Mouse (Mus musculus) lung, adult 2 months (tissue): Measurements from ENCODE around the gene Etv3. TPM values are rescaled to one million over a fixed set of nuclear protein-coding genes. Genes with fewer than 3 reads are reported as not detected.
A peak's percentile ranks its signal among the peaks of the same experiment; 100 is the strongest.
"Not testable (repeated sequence)": the region's sequence is repeated elsewhere in the genome, so short reads cannot be mapped to it uniquely, and the experiment has no call there.

Source experiments
- DNase-seq: peaks from one replicate; pipeline ENCODE4 v3.0.0; 2022
- H3K4me1 ChIP-seq: fragments of 200-500 bp; 2 replicates; pipeline ENCODE4 v1.6.1; 2011; ENCODE audit warnings: low read length; ENCODE audit not compliant: control insufficient read depth, insufficient read depth
- H3K4me3 ChIP-seq: fragments of 200-500 bp; replicated peaks from 2 replicates; pipeline ENCODE3; 2011; ENCODE audit warnings: low read depth, mild to moderate bottlenecking, control low read depth, low read length; ENCODE audit errors: extremely low read depth
- CTCF ChIP-seq: fragments of 200-500 bp; IDR thresholded peaks from 2 replicates; pipeline ENCODE4 v1.5.1; 2011; ENCODE audit warnings: mild to moderate bottlenecking, low read length, control low read depth; ENCODE audit not compliant: insufficient read depth
- POLR2A ChIP-seq: fragments of 200-500 bp; IDR thresholded peaks from 2 replicates; pipeline ENCODE4 v1.6.1; 2011; ENCODE audit warnings: low read depth, mild to moderate bottlenecking, control low read depth, low read length, borderline replicate concordance; ENCODE audit errors: extremely low read depth
- WGBS: fragments of 180-500 bp; shearing (Covaris S2); methylation state at CpG from one replicate; pipeline ENCODE4 v1.1.7; 2018; 5-methylcytosine and 5-hydroxymethylcytosine counted together
- polyA plus RNA-seq: library from polyadenylated mRNA; depleted of rRNA; stranded (reverse); fragments of >200 nt; gene quantifications from 2 replicates; pipeline ENCODE4 v1.2.3, GENCODE M21; 2012; rRNA removed

The Etv3 gene
- 16.7 and 17.8 TPM in 2 replicates for polyA plus RNA-seq

DNA sequence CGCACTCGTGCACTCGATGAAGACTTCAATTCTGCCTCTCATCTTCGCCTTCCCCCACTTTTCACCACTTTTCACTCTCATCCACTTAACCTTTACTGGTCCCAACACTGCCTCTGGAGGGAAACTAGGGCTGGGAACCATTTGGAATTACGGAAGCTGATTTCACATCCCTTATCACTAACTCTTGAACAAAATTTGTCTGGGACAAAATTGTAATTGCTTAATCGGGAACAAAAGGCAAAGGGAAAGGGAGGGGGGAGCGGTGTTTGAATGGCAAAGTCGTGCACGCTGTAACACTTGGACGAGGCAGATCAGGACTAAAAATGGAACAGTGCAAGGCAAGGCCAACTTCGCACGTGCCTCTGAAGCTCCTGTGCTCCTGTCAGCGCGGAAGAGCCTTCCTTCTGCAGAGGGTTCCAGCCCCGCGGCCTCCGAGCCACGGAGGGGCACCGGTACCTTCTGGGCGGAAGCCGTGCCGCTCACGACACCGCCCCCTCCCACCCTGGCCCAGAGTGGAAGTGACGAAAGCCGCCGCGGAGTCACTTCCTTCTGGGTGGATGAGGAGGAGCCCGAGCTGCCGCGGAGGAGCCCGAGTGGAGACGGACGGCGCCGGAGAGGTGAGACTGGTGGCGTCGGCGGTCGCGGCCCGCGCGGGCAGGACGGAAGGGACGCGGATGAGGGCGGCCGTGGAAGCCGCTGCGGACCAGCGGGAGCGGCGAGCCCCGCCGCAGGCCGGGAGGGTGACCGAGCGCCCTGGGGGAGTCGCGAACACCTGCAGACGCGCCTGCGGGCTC, at the start of gene Etv3:
Gene Etv3, plus strand, starts transcription at position 365 of the 794 bp plus-strand sequence.
- 4% methylated on average over 61 of the region's 64 CpGs for WGBS
- Histone ChIP-seq H3K4me1 (peaks cover 16% of the 10 kb centered on the region), H3K4me3 (peak within 1 kb of the TSS; percentile 84)
- TF ChIP-seq POLR2A (peak; percentile 90), CTCF (no peak)
- peak; percentile 87 for DNase-seq

DNA sequence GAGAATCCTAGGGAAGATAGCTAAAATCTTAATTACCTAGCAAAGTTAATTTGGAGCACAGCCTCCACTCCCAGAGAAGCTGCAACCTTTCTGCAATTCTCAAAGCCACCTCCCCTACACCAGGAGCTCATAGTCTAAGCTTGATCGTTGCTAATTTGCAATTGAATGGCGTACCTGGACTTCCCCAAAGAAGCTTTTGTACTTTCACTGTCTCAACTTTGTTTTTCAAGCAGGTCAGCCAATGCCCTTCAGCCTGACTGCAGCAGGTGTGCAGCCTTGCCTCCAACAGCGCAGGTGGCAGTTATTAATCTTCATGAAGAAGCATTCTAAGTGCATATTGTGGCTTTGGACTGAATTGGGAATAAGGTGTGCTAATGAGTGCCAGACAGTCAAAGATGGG, 47.3 kb upstream of the Etv3 start:
- not testable (repeated sequence) for H3K4me1 ChIP-seq, H3K4me3 ChIP-seq, DNase-seq
- 84% methylated on average over 3 of the region's 3 CpGs for WGBS

DNA sequence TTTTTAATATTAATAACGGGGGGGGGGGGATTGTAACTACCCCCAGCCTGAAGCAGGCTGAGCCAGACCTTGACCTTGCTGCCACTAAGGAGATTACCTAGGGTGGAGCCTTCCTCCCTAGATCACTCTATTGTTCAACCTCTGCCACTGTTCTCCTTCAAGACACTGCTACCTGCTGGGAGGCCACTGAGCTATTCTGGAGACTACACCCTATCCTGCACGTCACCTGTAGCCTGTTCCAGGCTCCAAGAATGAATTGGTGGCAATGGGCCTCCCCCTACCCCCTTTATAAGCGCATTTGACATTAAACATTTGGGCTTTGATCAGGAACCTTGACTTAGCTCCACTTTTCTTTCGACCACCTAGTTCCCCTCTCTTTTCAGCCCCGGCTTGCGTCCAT, 46.6 kb upstream of the Etv3 start:
- WGBS: 82% methylated on average over 6 of the region's 6 CpGs
- not testable (repeated sequence) for DNase-seq, H3K4me1 ChIP-seq, H3K4me3 ChIP-seq

DNA sequence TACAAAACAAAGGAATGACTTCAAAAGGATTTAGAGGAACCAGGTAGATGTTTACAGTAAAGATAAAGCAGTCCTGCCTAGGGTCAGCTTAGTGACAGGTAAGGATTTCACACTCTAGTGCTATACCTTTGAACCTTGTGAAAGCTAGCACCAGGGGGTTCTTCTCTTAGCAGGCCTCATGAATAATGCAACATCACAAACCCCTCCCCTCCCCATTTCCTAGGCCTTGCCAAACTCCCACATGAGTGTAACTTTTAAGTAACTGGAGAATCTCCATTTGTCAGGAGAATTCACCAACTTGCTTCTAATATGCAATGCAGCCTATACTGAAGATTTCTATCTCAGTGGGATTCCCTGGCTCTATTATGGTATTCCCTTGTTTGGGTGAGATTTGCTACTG, 46.0 kb upstream of the Etv3 start:
- H3K4me1 ChIP-seq, DNase-seq, H3K4me3 ChIP-seq: not testable (repeated sequence)

DNA sequence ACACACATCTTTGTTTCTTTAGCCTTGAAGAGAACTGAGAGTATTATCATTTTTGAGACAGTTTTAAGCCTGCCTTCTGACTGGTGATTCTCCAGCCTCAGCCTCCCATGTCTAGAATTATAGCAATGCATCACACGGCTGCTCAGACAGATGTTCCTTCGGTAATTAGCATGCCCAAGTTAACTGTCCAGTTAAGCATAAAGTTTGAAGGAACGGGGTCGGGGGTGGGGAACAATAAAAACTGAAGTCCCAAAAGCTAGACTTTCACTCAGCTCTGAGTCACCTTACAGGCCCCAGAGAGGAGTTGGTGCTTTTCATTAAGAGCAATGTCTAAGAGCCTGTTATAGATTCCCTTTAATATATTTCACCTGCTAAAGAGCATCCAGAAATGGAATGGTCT, 37.8 kb upstream of the Etv3 start:
- no peak overlapping the region for H3K4me3 ChIP-seq
- TF ChIP-seq CTCF: no peak
- no peak for TF ChIP-seq POLR2A
- WGBS: 89% methylated on average over 4 of the region's 4 CpGs
- H3K4me1 ChIP-seq: no peaks in the 10 kb centered on the region
- DNase-seq: no peak

DNA sequence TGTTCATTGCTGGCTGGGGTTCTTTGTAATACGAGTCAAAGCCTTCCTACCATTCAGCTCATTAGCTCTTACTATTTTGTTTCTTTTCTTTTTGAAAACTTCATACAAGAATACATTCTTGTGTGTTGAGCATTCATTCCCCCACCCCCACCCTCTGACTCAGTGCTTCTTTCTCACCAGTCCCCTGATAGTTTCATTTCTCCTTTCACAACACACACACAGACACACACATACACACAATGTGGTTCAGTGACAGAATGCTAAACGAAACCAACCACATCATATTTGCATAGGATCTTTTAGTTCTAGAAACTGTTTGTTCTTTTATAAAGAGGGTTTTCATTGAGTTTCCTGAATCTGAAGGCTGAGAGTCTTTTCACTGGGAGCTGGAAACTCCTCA, 37.3 kb upstream of the Etv3 start:
- no peaks in the 10 kb centered on the region for H3K4me1 ChIP-seq
- 47% methylated on average over 2 of the region's 2 CpGs for WGBS
- TF ChIP-seq CTCF (no peak), POLR2A (no peak)
- no peak for DNase-seq
- no peak overlapping the region for H3K4me3 ChIP-seq

DNA sequence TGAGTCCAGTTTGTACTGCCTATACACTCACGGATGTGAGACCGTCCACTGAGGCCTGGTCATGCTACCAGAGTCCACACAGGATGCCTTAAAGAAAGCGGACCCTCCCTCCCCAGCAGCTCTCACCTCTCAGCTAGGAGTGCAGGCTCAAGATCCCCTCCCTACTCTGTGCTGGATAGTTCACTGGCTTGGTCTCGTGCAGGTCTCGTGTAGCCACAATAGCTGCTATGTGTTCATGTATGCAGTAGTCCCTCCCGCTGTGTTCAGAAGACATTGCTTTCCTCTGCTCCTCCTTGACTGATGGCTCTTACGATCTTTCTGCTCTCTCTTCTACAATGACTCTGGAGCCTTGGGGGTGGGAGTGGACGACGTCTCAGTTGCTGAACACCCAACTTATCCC, 26.9 kb upstream of the Etv3 start:
- 76% methylated on average over 9 of the region's 9 CpGs for WGBS
- no peak for DNase-seq
- Histone ChIP-seq H3K4me3 (no peak overlapping the region), H3K4me1 (no peaks in the 10 kb centered on the region)
- TF ChIP-seq POLR2A (no peak), CTCF (no peak)

DNA sequence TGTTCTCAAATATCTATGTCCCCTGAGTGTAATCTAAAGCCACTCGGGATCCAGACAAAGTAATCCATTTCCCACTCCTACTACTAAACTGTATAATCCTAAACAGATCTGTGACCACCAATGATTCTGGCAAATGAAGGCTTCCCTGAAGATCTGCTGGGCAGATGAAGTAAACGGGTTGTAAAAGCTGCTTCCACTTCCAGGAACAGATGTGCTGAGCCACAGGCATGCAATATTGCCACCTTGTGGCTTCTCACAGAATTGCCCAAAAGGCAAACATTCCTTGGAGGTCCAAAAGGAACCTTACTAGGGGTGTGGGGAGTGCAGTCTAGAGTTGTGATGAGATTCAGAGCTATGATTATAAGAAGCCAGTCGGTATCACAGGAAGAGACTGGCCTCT, 26.1 kb upstream of the Etv3 start:
- TF ChIP-seq POLR2A (no peak), CTCF (peak; percentile 62)
- Histone ChIP-seq H3K4me1 (no peaks in the 10 kb centered on the region), H3K4me3 (no peak overlapping the region)
- peak; percentile 60 for DNase-seq
- WGBS: 11% methylated on average over 3 of the region's 3 CpGs

DNA sequence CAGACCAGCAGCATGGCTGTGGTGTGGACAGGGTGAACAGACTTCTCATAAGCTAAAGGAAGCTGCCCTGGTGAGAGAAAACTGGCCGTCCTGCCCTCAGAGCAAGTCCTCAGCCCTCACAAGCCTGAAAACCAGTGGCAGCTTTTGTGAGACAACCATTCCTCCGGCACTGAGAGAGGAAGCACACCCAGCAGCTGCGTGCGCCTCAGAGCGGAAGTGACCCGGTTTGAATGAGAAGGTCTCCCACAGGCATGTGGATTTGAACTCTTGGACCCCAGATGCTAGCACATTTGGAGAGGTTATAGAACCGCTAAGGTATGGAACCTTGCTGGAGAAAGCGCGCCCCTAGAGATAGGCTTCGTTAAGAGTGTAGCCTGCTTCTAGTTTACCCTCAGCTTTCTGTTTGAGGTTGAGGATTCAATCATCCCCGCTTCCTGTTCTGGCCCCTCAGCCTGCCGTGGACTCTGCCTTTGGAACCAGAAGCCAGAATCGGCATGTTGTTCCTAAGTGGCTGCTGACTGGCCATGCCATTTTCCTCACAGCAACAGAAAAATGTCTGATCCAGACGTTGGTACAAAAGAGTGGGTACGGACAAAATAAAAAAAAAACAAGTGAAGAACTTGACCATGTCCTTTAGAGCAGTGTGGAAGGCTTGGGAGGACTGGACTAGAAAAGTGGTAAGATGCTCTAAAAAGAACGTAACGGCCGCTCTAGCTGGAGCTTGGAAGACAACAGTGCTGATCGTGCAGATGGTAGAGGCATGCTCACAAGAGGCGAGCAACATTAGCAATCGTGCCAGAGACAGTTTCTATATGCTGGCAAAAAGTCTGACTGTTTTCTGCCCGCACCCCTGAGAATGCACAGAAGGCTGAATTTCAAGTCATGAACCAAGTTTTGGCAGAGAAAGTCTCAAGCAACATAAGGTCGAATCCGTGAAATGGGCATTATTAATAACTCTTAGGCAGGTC, 24.8 kb upstream of the Etv3 start:
- no peak for TF ChIP-seq CTCF
- TF ChIP-seq POLR2A: no peak
- DNase-seq: no peak
- Histone ChIP-seq H3K4me1 (peaks cover 3% of the 10 kb centered on the region), H3K4me3 (no peak overlapping the region)
- 63% methylated on average over 24 of the region's 24 CpGs for WGBS

DNA sequence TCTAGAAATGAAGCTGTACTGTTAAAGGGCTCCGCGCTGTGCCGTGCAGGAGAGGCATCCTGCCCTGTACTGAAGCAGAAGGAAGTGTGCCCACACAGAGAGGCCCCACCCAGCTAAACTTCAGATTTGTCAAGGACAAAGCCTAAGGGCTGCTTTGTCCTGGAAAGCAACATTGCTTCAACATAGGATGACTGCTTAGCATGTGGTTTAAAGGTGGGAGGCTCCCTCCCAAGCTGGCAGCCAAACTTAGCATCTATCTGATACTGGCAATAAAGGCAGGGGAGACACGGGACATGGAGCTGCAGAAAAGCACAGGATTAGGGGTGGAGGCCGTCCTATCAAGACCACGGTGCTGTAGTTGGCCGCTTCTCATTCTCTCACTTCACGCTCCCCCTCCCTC, 24.1 kb upstream of the Etv3 start:
- Histone ChIP-seq H3K4me1 (peaks cover 3% of the 10 kb centered on the region), H3K4me3 (no peak overlapping the region)
- TF ChIP-seq CTCF: no peak
- TF ChIP-seq POLR2A: no peak
- 45% methylated on average over 8 of the region's 8 CpGs for WGBS
- DNase-seq: no peak
